Mouse (Mus musculus): ENCODE results near the gene Sike1.

The Sike1 gene

DNA sequence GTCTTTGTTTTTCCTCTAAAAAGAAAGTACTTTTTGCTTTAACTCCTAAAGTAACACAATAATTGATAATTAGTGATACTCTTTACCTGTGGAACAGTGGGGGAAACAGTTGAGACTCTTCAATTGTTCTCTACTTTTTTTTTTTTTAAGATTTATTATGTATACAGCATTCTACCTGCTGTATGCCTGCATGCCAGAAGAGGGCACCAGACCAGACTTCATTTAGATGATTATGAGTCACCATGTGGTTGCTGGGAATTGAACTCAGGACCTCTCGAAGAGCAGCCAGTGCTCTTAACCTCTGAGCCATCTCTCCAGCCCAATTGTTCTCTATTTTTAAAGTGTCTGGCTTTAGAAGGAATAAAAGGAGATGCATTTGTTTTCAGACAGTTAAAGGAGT is 30.7 kb downstream of the Sike1 start:
- no peak for DNase-seq (ENCODE audit: low read depth, low spot score)

DNA sequence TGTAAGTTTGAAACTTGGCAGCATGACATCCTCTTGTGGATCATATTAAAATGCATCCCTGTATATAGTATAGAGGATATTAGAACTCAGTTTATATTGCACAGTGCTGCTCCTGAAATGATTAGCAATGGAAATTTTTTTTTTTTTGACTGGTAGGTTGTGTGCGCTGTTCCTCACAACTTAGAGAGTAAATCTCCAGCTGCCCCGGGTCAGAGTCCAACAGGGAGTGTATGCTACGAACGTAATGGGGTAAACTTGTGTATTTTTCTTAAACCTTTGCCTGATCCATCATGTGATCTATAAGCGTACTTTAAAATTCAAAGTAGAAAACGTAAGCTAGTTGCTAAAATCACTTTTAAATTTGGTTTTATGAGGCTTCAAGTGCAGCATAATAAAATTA is 44.8 kb downstream of the Sike1 start:
- no peak for DNase-seq (ENCODE audit: low read depth, low spot score)

DNA sequence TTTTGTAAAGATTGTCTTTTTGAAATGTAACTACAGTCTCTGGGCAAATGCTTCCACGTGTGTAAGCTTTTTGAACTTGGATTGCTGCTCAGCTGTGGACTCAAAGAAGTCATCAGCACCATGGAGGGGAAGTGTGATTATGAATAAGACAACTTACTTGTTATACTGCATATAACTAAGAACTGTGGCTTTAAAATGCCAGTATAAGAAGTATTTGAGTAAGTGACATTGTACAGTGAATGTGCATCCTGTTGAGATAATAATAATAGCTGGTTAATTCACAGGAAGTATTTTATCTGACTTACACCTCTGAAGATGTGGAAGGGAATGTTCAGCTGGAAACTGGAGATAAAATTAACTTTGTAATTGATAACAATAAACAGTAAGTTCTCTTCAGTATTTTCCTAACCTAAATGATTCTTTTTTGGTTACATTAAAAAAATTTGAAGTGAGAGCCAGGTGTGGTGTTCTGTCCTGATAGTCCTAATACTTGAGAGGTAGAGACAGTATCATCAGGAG is 45.4 kb downstream of the Sike1 start:
- no peak for DNase-seq (ENCODE audit: low read depth, low spot score)

DNA sequence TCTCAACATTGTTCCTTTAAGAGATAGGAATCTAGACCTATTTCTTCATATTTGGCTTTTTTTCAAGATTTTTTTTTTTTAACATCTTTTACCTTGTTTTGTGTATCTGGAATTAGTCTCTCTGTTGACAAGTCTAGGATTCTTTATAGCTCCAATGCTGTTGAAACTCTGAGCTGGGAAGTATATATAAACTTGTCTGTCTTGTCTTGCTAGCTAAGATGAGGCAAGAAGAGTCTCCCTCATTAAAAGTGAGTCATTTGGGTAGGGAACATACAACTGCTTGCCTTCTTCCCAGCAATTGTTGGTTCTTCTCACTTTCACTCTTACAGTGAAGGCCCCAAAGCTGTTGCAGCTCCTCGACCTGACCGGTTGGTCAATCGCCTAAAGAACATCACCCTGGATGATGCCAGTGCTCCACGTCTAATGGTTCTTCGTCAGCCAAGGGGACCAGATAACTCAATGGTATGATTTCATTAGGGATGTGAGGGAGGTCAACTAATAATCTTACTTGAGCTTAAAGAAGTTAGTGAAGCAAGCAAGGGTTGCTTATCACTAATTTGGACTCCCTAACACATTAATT is 60.6 kb downstream of the Sike1 start:
- DNase-seq (ENCODE audit: low read depth, low spot score): no peak

DNA sequence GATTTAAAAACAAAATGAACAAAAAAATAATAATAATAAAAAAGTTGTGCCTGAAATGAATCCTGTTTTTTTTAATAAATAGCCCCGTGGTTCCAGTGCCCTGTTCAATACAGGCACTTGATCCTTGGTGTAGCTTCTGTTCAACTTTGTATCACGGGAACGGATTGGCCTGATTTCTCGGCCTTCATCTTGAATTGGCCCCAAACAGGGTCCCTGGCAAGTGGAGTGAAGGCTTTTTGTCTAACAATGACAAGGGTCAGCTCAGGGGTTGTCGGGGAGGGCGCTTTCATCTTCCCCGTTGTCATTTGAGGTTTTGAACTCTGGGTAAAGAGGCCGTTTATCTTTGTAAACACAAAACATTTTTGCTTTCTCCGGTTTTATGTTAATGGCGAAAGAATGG is 62.2 kb downstream of the Sike1 start:
- no peak for DNase-seq (ENCODE audit: low read depth, low spot score)
